Mouse (Mus musculus): ENCODE measurements around the gene Pou2f3.

Pou2f3 gene

GRCm38 (mm10) chr9:43084496-43085362 lies 125.4 kb downstream of the Pou2f3 start:
- no peak for DNase-seq (ENCODE audit: low read depth in 1 of 2, low spot score in 2 of 2)

GRCm38 (mm10) chr9:43083441-43084055 lies 126.6 kb downstream of the Pou2f3 start:
- DNase-seq (ENCODE audit: low read depth in 1 of 2, low spot score in 2 of 2): no peak

- no peak for DNase-seq (ENCODE audit: low read depth in 1 of 2, low spot score in 2 of 2)
Observed at GRCm38 (mm10) chr9:43078711-43079110, 131.5 kb downstream of the Pou2f3 start.

- no peak for DNase-seq (ENCODE audit: low read depth in 1 of 2, low spot score in 2 of 2)
Observed at GRCm38 (mm10) chr9:43076163-43076562, 134.0 kb downstream of the Pou2f3 start.

- DNase-seq (ENCODE audit: low read depth in 1 of 2, low spot score in 2 of 2): no peak
Observed at GRCm38 (mm10) chr9:43074611-43075010, 135.6 kb downstream of the Pou2f3 start.
